Mouse (Mus musculus) CH12.LX (cell line): Measurements from ENCODE around the gene Rnf26. TPM values are rescaled to one million over a fixed set of nuclear protein-coding genes. Genes with fewer than 3 reads are reported as not detected.

ENCODE experiments used
- DNase-seq: peaks from one replicate; pipeline ENCODE4 v3.0.0-alpha.2; 2013; ENCODE audit errors: extremely low read depth
- H3K27ac ChIP-seq: 2 replicates; pipeline ENCODE4 v1.5.1; 2012; ENCODE audit warnings: low read depth, mild to moderate bottlenecking, control low read depth, moderate library complexity; ENCODE audit not compliant: insufficient read depth
- H3K27me3 ChIP-seq: replicated peaks from 2 replicates; pipeline ENCODE3; 2012; ENCODE audit warnings: inconsistent platforms
- H3K36me3 ChIP-seq, 2 experiments: replicated peaks in 1 of 2; 2 replicates each; pipeline versions ENCODE3 to v1.6.1; 2012; ENCODE audit warnings: inconsistent platforms in 1 of 2, low read length in 1 of 2, mild to moderate bottlenecking in 1 of 2, mixed read lengths in 1 of 2, moderate library complexity in 1 of 2; ENCODE audit not compliant: control insufficient read depth in 1 of 2, insufficient read depth in 1 of 2
- H3K4me1 ChIP-seq, 2 experiments: 2 replicates each; pipeline ENCODE4 v1.6.1; 2012; ENCODE audit warnings: inconsistent platforms in 1 of 2, moderate library complexity in 1 of 2; ENCODE audit not compliant: insufficient read depth in 2 of 2, control insufficient read depth in 1 of 2
- H3K4me2 ChIP-seq: 2 replicates; pipeline ENCODE4 v1.6.1; 2012; ENCODE audit warnings: low read depth, mild to moderate bottlenecking, control low read depth; ENCODE audit not compliant: poor library complexity, insufficient read depth, severe bottlenecking
- H3K4me3 ChIP-seq, 3 experiments: fragments of 150-350 bp in 1 of 3; sonication (generic) in 1 of 3; replicated peaks in 1 of 3; 2 replicates each; pipeline versions ENCODE3 to v1.5.1; 2011 to 2012; ENCODE audit warnings: low read depth in 2 of 3, low read length in 2 of 3, mild to moderate bottlenecking in 2 of 3, moderate library complexity in 2 of 3, control low read depth in 1 of 3, improper control_type of control experiment in 1 of 3, inconsistent platforms in 1 of 3, mixed read lengths in 1 of 3; ENCODE audit not compliant: poor library complexity in 1 of 3
- H3K79me2 ChIP-seq: replicated peaks from 2 replicates; pipeline ENCODE4 v1.6.1; 2012; ENCODE audit warnings: mild to moderate bottlenecking, moderate library complexity; ENCODE audit not compliant: control insufficient read depth, poor library complexity, insufficient read depth, severe bottlenecking; ENCODE audit errors: extremely low read depth
- H3K9ac ChIP-seq: 2 replicates; pipeline ENCODE4 v1.6.1; 2012; ENCODE audit warnings: low read depth, mild to moderate bottlenecking, control low read depth, moderate library complexity; ENCODE audit not compliant: insufficient read depth
- H3K9me3 ChIP-seq: replicated peaks from 2 replicates; pipeline ENCODE3; 2012; ENCODE audit warnings: low read length, inconsistent platforms, mixed read lengths
- CHD2 ChIP-seq: IDR thresholded peaks from 2 replicates; pipeline ENCODE4 v1.6.1; 2011; ENCODE audit warnings: low read length, improper control_type of control experiment
- KAT2A ChIP-seq: IDR thresholded peaks from 2 replicates; pipeline ENCODE4 v1.6.1; 2012; ENCODE audit warnings: low read length, improper control_type of control experiment, inconsistent platforms; ENCODE audit not compliant: insufficient replicate concordance
- MAFK ChIP-seq: IDR thresholded peaks from 2 replicates; pipeline ENCODE4 v1.6.1; 2011; ENCODE audit warnings: low read length, improper control_type of control experiment; ENCODE audit not compliant: insufficient replicate concordance
- MAZ ChIP-seq: IDR thresholded peaks from 2 replicates; pipeline ENCODE4 v1.6.1; 2012; ENCODE audit warnings: low read depth, mild to moderate bottlenecking, inconsistent platforms, low read length, improper control_type of control experiment, moderate library complexity
- MYC ChIP-seq: IDR thresholded peaks from 2 replicates; pipeline ENCODE4 v1.6.1; 2011; ENCODE audit warnings: low read depth, mild to moderate bottlenecking, improper control_type of control experiment, low read length
- RAD21 ChIP-seq: IDR thresholded peaks from 2 replicates; pipeline ENCODE4 v1.6.1; 2011; ENCODE audit warnings: low read depth, mild to moderate bottlenecking, low read length, improper control_type of control experiment, moderate library complexity
- SMC3 ChIP-seq: IDR thresholded peaks from 2 replicates; pipeline ENCODE4 v1.6.1; 2011; ENCODE audit warnings: low read depth, low read length, improper control_type of control experiment
- TBP ChIP-seq: conservative IDR thresholded peaks from 2 replicates; pipeline ENCODE4 v1.6.1; 2011; ENCODE audit warnings: low read depth, low read length, improper control_type of control experiment
- TCF12 ChIP-seq: IDR thresholded peaks from 2 replicates; pipeline ENCODE4 v1.6.1; 2014; ENCODE audit warnings: low read depth, mild to moderate bottlenecking, inconsistent platforms, low read length, improper control_type of control experiment
- UBTF ChIP-seq: IDR thresholded peaks from 2 replicates; pipeline ENCODE4 v1.6.1; 2012; ENCODE audit warnings: low read depth, mild to moderate bottlenecking, inconsistent platforms, low read length, improper control_type of control experiment, moderate library complexity
- ZNF384 ChIP-seq: IDR thresholded peaks from 2 replicates; pipeline ENCODE4 v1.6.1; 2012; ENCODE audit warnings: low read depth, low read length, improper control_type of control experiment, inconsistent platforms
- dilution Hi-C: fragments of 300-500 bp; cut with MboI; formaldehyde crosslinking; loops from 2 replicates; pipeline ENCODE4 v1.14.3; 2020; ENCODE audit warnings: low sequenced_read_pairs; ENCODE audit not compliant: extremely low pct_unique_long_range_greater_than_20kb, extremely low pct_ligation_motif_present
- in situ Hi-C: fragments of 300-500 bp; cut with MboI; formaldehyde crosslinking; loops from 3 replicates; pipeline ENCODE4 v1.14.3; 2019; ENCODE audit warnings: low sequenced_read_pairs, low pct_ligation_motif_present, low pct_unique_long_range_greater_than_20kb, mixed read lengths
- polyA plus RNA-seq: library from polyadenylated mRNA; unstranded; fragments of >175 nt; gene quantifications from 2 replicates; pipeline ENCODE4 v1.2.1, GENCODE M21; 2012; ENCODE audit warnings: low read depth; ENCODE audit not compliant: insufficient read length
- total RNA-seq, 2 experiments: library from RNA; depleted of rRNA; stranded (reverse); fragments of 300-350 nt in 1 of 2; fragments of >200 nt in 1 of 2; gene quantifications; 2 replicates each; pipeline ENCODE4 v1.2.3; 2012 to 2014

Rnf26 gene
- total and polyA plus RNA-seq, 3 experiments: 11.7 to 40.0 (median 15.3) TPM

GRCm38 (mm10) chr9:44135731-44136411 lies 22.6 kb upstream of the Rnf26 start:
- dilution Hi-C loops (no loop called here), in situ Hi-C loops (no loop called here)
- TF ChIP-seq UBTF: no peak
- TF ChIP-seq RAD21: no peak
- no peak for TF ChIP-seq MAFK
- no peak for TF ChIP-seq KAT2A
- TF ChIP-seq MYC: no peak
- TF ChIP-seq MAZ: no peak
- no peak for DNase-seq
- Histone ChIP-seq H3K9me3 (no peaks in the 10 kb centered on the region), H3K9ac (no peak overlapping the region), H3K4me1 (peaks cover 11 to 19% of the 10 kb centered on the region in 2 experiments), H3K4me3 (no peak overlapping the region), H3K27ac (no peak overlapping the region), H3K27me3 (peaks cover 52% of the 10 kb centered on the region), H3K4me2 (no peak overlapping the region), H3K36me3 (peaks cover 0 to 15% of the 10 kb centered on the region in 2 experiments), H3K79me2 (no peaks in the 10 kb centered on the region)

- Histone ChIP-seq H3K9ac (no peak overlapping the region), H3K4me2 (peak overlapping the region; percentile 84), H3K9me3 (no peaks in the 10 kb centered on the region), H3K27me3 (peaks cover 58% of the 10 kb centered on the region), H3K36me3 (peaks cover 0 to 7% of the 10 kb centered on the region in 2 experiments), H3K79me2 (no peaks in the 10 kb centered on the region), H3K4me1 (peaks cover 11 to 26% of the 10 kb centered on the region in 2 experiments), H3K4me3 (peak overlapping the region; percentile 13 to 29 (median 25)), H3K27ac (no peak overlapping the region)
- in situ Hi-C loops: no loop called here
- no peak for DNase-seq
- dilution Hi-C loops: no loop called here
- TF ChIP-seq SMC3: no peak
- no peak for TF ChIP-seq ZNF384
- TF ChIP-seq TCF12: no peak
- no peak for TF ChIP-seq TBP
- no peak for TF ChIP-seq CHD2
Observed at GRCm38 (mm10) chr9:44134851-44135730, 21.8 kb upstream of the Rnf26 start.
